Mouse (Mus musculus): ENCODE results near the gene Stap2.

GRCm38 (mm10) chr17:55963171-55963570 lies 42.2 kb downstream of the Stap2 start:
- TF ChIP-seq HCFC1 (IDR thresholded peaks at IDR 0.05; ENCODE audit: borderline replicate concordance, insufficient read depth, low read length) (no peak), CHD2 (IDR thresholded peaks at IDR 0.05; ENCODE audit: low read depth, low read length) (no peak)
